Mouse (Mus musculus) C2C12 (cell line): ENCODE data around the gene Mgat2.

Experiments used
- CTCF ChIP-seq: IDR thresholded peaks from one replicate; pipeline ENCODE4 v1.5.1; 2011; ENCODE audit not compliant: control insufficient read depth, insufficient read depth, insufficient read length
- USF1 ChIP-seq: IDR thresholded peaks from one replicate; pipeline ENCODE4 v1.6.1; 2011; ENCODE audit warnings: low read depth, mild to moderate bottlenecking, control low read depth, moderate library complexity

DNA sequence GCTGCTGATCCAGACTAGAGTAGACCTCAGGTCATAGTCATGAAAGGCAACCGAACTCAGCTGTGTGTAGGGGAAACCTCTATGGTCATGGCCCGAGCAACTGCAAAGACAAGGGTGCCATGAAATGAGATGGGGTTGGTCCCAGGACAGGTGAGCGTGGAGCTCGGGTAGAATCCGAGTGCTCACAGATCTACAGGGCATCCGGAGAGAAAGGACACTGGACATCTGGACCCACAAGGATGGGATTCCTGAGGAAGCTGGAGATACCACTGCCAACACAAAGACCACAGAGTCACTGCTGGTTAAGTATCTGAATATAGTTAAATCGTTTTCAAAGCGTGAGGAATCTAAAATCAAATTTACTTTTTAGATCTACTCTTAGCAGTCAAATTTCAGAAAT is 23.4 kb downstream of the Mgat2 start:
- TF ChIP-seq USF1: no peak
- no peak for TF ChIP-seq CTCF
